Mouse (Mus musculus): ENCODE measurements around the gene Stox2.

GRCm38 (mm10) chr8:47431263-47431662 lies 14.9 kb downstream of the Stox2 start:
- TF ChIP-seq CTCF (IDR thresholded peaks at IDR 0.05; ENCODE audit: low read depth) = no peak
- no peak for TF ChIP-seq EP300 (IDR thresholded peaks at IDR 0.05; ENCODE audit: low read depth)

Measured in liver, postnatal 0 days (tissue).